Mouse (Mus musculus) sigmoid colon, adult 10 weeks (tissue): ENCODE data around the gene Oog3. TPM values are rescaled to one million over a fixed set of nuclear protein-coding genes. Genes with fewer than 3 reads are reported as not detected.

ENCODE experiments used
- polyA plus RNA-seq: library from polyadenylated mRNA; stranded (reverse); fragments of 350-450 nt; fragmentation: Illumina TruSeq; extraction: RNeasy Lipid Tissue Mini Kit (QIAGEN cat#74804); gene quantifications from one replicate; pipeline ENCODE4 v1.2.3, GENCODE M21; 2014; ENCODE audit warnings: low read depth, low replicate concordance

Gene Oog3
- not detected for polyA plus RNA-seq

GRCm38 (mm10) chr4:144162563-144162962 is at the start of gene Oog3:
Oog3 (minus strand) TSS chr4:144162663.

DNA sequence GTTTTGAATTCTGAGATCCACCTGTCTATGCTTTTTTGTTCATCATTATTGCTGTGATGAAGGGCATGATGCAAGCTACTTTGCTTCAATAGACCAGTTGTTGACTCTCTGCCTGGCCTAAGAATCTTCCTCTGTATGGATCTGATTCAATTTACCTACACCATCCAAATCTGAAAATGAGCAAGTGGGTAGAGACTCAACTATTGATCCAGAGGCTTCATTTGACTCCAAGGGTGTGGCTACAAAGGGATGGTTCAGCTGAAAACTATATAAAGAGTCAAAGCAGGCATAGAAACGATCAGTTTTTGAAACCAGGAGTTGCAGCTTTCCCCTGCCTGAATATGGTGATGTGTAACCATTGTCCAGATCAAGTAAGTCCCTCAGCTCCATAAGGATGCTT is 28.0 kb upstream of the Oog3 start, which contains the start of gene Oog2:
Gene Oog2 (plus strand): TSS at position 301 of the 400 bp plus-strand sequence.

Other genes with a start within 250 kb of the Oog3 start
- gene Pramef25, start 211.6 kb downstream of the Oog3 start, polyA plus RNA-seq = not detected
- gene Gm13101, start 195.7 kb downstream of the Oog3 start, polyA plus RNA-seq = not detected
- not detected for gene Pramef17, start 168.3 kb downstream of the Oog3 start, polyA plus RNA-seq
- not detected for gene Pramel4, start 103.5 kb downstream of the Oog3 start, polyA plus RNA-seq
- not detected for gene Gm13102, start 56.2 kb downstream of the Oog3 start, polyA plus RNA-seq
- not detected for gene Oog2, start 28.1 kb upstream of the Oog3 start, polyA plus RNA-seq
- gene C87977, start 50.7 kb upstream of the Oog3 start, polyA plus RNA-seq = not detected
- gene Pramel5, start 117.8 kb upstream of the Oog3 start, polyA plus RNA-seq = not detected
- not detected for gene Gm13128, start 167.6 kb upstream of the Oog3 start, polyA plus RNA-seq
- not detected for gene Gm13119, start 195.3 kb upstream of the Oog3 start, polyA plus RNA-seq
- not detected for gene Pramef20, start 215.3 kb upstream of the Oog3 start, polyA plus RNA-seq
- not detected for gene Pramef12, start 245.8 kb upstream of the Oog3 start, polyA plus RNA-seq